Mouse (Mus musculus): ENCODE results near the gene Slc44a3. TPM values are rescaled to one million over a fixed set of nuclear protein-coding genes. Genes with fewer than 3 reads are reported as not detected.

Gene Slc44a3
- total RNA-seq (2021), result under 1 TPM in 1 of 2 experiments, not detected in 1; 0.46 TPM
- long read RNA-seq, experiment 1, result 0 reads
- long read RNA-seq, experiment 2, result 0 reads

- no peak for DNase-seq
These were observed at the start of gene Slc44a3 for GRCm38 (mm10) chr3:121532176-121532575. Slc44a3 (minus strand) TSS chr3:121532404.

- no peak for DNase-seq
These were observed 47.8 kb upstream of the Slc44a3 start for GRCm38 (mm10) chr3:121579880-121580549.

DNA sequence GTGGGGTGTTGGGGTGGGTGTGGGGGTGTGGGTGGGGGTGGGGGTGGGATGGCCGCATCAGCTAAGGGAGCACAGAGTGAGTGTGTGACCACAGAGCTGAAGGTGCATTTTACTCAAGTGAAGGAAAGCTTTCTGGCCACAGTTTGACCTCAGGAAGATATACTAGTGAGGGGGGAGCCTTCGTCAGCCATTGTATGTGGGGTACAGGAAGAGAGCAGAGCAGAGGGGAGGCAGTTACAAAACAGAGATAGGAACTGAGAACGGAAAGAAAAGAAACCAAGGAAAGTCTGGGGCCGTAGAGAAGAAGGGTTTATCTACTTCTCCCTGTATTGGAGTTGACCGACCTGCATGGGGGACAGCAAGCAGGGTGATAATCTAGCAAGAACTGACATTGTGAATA is 47.2 kb upstream of the Slc44a3 start:
- DNase-seq, result no peak

- DNase-seq, result no peak
These were observed 46.5 kb upstream of the Slc44a3 start for GRCm38 (mm10) chr3:121578706-121579105.

- no peak for DNase-seq
These were observed 45.4 kb upstream of the Slc44a3 start for GRCm38 (mm10) chr3:121577641-121578040.

DNA sequence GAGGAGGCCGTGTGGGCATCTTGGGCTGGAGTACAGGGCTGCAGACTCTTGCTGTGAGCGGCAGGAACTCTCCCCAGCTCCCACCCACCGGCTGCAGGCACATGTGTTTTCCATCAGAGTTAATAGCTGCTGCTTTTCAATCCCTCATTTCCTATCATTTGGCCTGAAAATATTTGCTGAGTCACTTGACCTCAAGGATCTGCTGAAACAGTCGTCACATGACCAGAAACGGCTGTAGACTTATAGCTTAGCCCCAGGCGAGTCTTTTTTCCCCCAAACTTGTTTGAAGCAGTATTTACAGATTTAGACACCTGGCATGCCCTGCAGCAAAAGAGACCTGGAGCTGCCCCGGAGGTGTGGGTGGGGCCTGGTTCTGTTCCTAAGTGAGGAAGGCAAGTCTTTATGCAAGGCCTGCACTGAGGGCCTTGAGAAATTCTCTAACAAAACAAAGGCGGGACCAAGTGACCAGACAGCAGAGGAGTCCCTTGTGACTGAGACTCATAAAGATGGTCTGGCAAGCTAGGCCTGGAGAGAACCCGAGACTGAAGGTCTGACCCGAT is 44.9 kb upstream of the Slc44a3 start:
- DNase-seq, result peak; percentile 74 to 82

DNA sequence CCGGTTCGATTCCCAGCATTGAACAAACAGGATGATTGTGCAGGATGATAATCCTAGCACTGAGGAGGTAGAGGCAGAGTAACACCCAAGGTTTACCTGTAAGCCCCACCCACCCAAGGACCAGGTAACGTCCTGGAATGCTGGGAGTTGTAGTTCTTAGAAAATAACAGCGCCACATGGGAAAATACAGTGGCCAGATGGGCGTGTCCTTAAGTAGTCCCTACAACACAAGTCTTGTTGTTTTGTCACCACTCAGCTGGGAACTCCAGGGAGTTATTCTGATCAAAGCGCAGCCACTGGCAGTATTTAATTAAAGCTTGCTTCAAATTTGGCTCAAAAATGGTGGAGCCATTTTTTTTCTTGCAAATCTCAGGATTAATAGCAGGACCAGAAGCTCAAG is 44.2 kb upstream of the Slc44a3 start:
- peak in 1 of 2 experiments; percentile 13 for DNase-seq

DNA sequence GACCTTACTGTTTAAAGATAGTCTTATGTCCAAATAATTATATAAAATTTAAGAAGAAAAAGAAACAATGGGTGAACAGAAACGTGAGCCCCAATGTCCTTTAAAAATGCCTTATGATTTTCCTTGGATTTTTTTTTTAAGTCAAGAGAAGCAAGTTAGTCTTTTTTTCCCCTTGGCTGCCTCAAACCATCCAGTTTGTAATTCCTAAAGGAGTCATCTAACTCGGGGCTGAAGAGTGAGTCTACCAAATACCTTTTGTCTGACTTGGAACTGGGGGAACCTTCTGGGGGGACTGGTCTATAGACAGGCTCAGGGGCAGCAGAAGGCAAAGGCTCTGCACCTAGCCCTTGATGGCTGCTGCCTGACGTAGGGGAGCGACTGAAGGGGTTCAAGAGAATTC is 42.2 kb upstream of the Slc44a3 start:
- no peak for DNase-seq

- peak; percentile 67 to 75 for DNase-seq
These were observed 41.7 kb upstream of the Slc44a3 start for GRCm38 (mm10) chr3:121573858-121574257.

DNA sequence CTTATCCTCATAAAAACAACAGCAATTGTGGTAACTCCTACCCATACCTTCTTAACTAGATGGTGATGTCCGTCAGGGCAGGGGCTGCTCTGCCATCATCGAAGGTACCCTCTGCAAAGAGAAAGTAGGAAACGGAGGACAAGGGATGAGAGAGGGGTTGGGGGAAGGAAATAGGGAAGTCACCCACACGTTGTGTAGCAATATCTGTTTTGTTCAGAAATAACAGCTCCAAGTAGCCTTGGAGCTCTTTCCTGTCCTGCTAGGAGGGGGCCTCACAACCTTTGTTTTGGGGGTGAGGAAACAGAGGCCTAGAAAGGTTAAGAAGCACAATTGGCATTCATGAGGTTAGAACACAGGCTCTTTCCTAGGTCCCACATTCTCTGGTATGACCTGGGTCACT is 39.3 kb upstream of the Slc44a3 start:
- DNase-seq, result no peak

DNA sequence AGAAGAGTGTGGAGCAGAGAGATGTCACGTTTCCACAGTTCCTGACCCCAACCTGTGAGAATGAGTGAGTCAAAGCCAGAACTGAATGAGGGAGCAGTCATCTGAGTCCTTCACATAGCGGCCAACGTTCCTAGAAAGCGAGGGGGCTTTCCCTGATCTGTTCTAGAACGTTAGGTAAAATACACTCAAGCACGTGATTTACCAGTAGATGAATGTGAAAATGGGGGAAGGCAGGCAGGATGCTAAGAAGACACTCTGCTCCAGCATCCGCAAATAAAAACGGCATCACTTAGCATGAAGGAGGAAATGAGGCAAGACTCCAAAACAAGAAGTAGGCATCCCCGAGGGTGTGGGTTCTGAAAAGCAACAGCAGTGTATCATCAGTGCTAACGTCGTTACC is 38.4 kb upstream of the Slc44a3 start:
- no peak for DNase-seq

GRCm38 (mm10) chr3:121569767-121570166 is 37.6 kb upstream of the Slc44a3 start:
- no peak for DNase-seq

GRCm38 (mm10) chr3:121569004-121569403 is 36.8 kb upstream of the Slc44a3 start:
- no peak for DNase-seq

DNA sequence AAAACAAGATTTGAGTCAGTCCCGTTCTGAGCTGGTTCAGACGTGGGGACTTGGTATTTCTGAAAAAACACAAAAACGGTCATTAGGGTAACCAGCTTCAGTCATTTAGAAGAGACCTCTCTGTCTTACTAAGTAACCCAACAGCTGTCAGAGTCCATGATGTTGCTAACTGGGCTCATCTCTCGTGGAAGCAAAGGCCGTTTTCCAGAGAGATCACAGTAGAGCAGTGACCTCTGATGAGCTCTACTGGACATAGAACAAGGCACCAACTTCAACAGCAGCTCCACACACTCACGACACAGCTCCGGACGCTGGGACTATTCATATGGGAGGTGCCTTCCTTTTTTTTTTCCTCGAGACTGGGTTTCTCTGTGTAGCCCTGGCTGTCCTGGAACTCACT is 35.7 kb upstream of the Slc44a3 start:
- DNase-seq, result no peak

- DNase-seq, result no peak
These were observed 35.2 kb upstream of the Slc44a3 start for GRCm38 (mm10) chr3:121567337-121567900.

- DNase-seq, result no peak
These were observed 34.7 kb upstream of the Slc44a3 start for GRCm38 (mm10) chr3:121566901-121567300.

DNA sequence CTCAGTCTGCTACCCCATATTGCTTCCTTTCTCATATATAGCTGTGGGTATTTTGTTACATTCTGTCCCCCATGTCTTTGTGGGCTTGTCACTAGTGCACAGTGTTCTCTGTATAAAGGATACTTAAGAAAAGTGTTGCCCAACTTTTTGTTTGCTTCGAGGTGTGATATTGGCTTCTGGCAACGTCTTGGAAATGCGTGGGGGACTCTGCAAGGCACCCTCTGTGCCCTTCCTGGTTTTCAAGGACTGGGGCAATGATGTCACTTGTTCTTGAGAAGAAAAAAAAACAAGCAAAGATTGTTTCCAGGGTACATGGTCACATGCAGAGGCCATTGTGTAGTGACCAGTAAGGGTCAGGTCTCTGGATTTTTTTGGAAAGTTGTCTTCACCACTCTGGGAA is 29.6 kb upstream of the Slc44a3 start:
- no peak for DNase-seq

DNA sequence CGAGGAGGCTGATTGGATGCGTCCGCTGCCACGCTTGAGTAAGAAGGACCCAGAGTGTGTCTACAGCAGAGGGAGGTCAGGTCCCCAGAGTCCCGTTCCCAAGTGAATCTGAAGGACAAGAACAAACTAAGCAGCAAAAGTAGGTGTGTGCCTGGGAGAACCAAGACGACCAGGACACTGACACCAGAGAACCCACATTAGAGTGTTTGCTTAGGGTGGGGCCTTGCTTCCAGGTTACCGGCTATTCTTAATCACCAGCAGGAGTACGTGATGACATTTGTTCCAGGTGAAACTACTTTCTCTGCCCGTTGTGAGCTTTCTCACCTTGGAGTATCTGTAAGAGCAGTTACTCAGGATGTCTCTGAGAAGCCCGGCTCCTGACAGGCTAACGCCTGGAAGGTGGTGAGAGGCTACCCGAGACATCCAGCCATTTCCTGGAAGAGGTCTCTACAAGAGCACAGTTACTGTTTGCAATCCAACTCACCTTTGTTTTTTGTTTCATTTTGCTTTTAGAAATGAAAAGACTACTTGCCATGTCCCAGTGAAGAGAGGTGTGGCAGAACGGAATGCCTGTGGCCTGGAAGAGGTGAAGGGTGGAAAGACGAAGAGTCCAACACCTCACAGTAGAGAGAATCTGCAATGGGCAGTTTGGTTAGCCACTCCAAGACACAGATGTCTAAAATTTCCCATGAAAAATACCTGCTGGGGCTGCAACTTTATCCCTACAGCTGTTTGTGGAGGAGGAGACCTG is 28.1 kb upstream of the Slc44a3 start:
- DNase-seq, result no peak

DNA sequence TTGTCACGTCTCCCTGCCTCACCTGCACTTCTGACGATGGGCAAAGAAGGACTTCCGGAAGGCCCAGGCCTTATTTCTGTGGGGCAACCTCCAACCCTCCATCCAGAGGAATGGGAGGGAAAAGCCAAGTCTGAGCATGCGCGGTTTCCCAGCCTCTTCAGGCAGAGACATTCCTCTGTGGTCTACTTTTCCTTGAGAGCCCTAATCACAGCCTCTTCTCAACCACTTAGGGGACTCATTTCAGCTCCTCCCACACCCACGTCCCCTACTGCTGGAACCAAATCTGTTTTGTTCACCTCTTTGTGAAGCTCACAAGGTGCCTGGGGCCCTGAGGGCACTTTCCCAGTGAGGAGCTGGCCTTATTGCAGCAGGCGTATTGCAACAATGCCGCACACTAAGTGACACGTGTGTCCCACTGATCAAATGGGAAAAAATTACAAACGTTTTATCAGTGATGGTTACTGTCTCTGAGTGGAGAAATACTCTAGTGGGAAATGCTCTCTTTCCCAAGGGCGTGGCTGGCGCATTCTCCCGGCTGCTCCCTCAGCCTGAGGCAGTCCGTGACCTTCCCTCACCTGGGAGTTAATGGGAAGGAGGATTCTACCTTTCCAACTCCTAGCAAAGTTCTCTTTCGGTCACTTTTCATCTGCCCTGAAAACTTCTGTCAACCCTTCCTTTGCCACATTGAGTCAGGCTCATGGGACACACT is 27.4 kb upstream of the Slc44a3 start:
- DNase-seq, result no peak

GRCm38 (mm10) chr3:121558861-121559260 is 26.7 kb upstream of the Slc44a3 start:
- no peak for DNase-seq

GRCm38 (mm10) chr3:121556304-121556703 is 24.1 kb upstream of the Slc44a3 start:
- no peak for DNase-seq

GRCm38 (mm10) chr3:121553294-121553693 is 21.1 kb upstream of the Slc44a3 start:
- DNase-seq, result peak in 1 of 2 experiments; percentile 17
